Mouse (Mus musculus) left cerebral cortex, postnatal 4 days (tissue): Measurements from ENCODE around the gene Zswim4. TPM values are rescaled to one million over a fixed set of nuclear protein-coding genes. Genes with fewer than 3 reads are reported as not detected.

Experiments
- DNase-seq: peaks from one replicate; pipeline ENCODE4 v3.0.0-alpha.2; 2022
- intact Hi-C: fragments of 180-260 bp; cut with DNase I; formaldehyde crosslinking; loops from one replicate; pipeline ENCODE4 v1.15.1; 2025
- microRNA-seq: library from miRNA; unstranded; fragments of <30 nt; microRNA quantifications from one replicate; pipeline ENCODE4 v1.2.0, GENCODE M21; 2022
- total RNA-seq, 2 experiments: library from RNA; stranded (reverse); gene quantifications; 2 replicates each; pipeline ENCODE4 v1.2.3; 2021

Zswim4 gene
- total RNA-seq, 2 experiments from 2014 or later: 22.9 to 23.3 TPM

DNA sequence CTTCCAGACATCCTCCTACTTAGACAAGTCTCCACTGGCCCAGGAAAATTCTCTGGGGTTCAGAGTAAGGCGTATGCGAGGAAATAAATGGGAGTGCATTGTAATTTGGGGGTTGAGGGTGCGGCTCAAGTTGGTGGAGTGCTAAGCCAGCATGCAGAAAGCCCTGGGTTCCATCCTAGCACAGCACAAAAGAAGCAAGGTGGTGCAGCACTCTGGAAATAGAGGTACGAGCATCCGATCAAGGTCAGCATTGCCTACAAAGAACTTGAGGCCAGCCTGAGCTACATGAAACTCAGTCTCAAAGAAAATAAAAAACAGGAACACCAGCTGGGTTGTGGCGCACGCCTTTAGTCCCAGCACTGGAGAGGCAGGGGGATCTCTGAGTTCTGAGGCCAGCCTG, 51.7 kb downstream of the Zswim4 start, which contains the start of gene Nanos3:
TSS of gene Nanos3 (minus strand) at position 101 of the 400 bp plus-strand sequence.
- DNase-seq: no peak
- intact Hi-C loops: loop anchor here (10.0 kb wide), 1 partner anchor 170 kb away; the partner anchor contains the start of gene 2210011C24Rik

- intact Hi-C loops: loop anchor here (10.0 kb wide), 1 partner anchor 170 kb away; the partner anchor contains the start of gene 2210011C24Rik
- no peak for DNase-seq
These were observed 52.5 kb downstream of the Zswim4 start for GRCm38 (mm10) chr8:84184085-84185043.

DNA sequence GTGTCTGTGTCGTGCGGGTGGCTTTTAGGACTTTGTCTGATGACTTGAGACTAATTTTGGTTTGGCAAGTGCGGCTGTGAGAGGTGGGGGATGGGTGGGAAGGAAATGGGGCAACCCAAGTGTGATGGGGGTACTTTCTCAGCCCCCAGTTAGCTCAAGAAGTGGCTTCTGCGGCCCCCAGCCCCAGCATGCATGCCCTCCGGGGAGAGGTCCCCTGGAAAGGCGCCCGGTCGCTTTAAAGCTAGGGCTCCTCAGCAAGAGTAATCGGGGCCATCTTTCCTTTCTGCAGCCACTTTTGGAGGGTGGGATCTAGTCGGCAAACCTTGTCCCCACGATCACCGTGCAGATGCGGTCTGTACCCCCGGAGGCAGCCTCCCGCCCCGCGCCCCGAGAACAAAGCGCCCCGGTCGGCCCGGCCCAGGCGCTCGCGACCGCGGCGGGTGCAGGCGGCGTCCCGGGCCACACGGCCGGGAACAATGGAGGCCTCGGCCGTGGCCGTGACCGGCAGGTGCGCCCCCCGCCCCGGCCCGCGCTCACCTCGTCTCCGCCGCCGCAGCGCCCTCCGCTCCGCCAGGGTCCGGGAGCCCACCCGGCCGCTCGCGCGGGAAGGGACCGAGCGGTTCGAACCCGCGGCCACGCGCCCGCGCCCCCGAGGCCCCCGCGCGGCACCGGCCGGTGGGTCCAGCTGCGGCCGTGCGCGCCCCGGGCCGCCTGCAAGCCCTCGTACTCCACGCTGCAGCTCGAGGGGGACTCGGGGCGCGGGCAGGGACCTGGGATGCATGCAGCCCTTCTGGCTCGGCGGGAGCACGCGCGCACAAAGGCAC, 53.4 kb downstream of the Zswim4 start:
- DNase-seq: peak; percentile 66
- intact Hi-C loops: loop anchor here (10.0 kb wide), 1 partner anchor 169 kb away; the partner anchor contains the start of gene 2210011C24Rik

DNA sequence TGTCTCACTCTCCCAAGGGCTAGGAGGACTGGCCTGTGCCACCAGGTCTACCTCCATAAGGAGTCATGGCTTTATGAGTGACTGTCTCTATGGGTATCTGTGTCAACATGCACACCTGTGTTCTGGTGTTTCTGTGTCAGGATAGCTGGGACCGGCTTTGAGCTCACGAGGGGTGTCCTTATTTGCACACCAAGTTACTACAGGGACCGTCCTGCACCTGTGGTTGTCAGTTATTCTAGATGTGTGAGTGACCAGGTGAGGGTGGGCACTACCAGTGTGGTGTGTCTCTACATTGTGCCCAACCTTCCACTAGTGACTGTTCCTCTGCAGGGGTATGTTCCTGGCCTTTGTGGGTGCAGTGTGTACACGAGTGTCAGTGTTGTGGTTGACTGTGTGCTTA, 54.0 kb downstream of the Zswim4 start:
- intact Hi-C loops: loop anchor here (10.0 kb wide), 1 partner anchor 168 kb away; the partner anchor contains the start of gene 2210011C24Rik
- no peak for DNase-seq

DNA sequence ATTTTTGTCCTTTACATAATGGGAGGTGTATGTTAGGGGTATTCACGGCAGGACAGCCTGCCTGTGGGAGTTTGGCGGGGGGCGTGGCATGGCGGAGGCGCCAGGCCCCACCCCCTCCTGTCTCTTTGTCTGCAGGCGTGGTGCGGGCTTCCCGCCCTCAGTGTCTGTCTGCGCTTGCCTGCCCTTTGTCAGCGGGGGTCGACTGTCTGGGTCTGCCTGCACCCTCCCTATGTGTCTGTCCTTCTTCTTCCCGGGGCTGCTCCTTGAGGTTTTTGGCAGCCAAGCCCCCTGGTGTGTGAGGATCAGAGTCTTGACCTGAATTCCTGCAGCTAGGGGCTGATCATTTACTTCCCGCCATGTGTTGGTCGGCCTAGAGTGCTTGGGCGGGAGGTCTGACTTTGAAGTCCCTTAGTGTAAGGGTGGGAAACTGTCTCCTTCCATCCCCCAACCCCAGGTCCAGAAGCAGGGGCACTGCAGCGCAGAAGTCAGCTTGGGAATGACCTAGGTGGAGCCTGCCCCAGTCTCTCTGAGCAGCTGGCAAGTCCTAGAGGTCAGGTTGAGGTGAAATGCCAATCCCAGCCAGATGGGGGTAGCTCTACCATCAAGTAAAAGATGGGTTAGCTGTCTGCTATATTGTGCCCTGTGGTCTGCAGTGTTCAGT, 56.2 kb downstream of the Zswim4 start:
- DNase-seq: peak; percentile 74
- intact Hi-C loops: loop anchor here (10.0 kb wide), 1 partner anchor 166 kb away; the partner anchor contains the start of gene 2210011C24Rik

GRCm38 (mm10) chr8:84179946-84180345, 56.9 kb downstream of the Zswim4 start:
- intact Hi-C loops: loop anchor here (10.0 kb wide), 1 partner anchor 165 kb away; the partner anchor contains the start of gene 2210011C24Rik

GRCm38 (mm10) chr8:84178592-84178991, 58.3 kb downstream of the Zswim4 start:
- intact Hi-C loops: no loop called here
- DNase-seq: no peak

More at GRCm38 (mm10) chr8:84179946-84180345, 56.9 kb downstream of the Zswim4 start:
- no peak for DNase-seq

GRCm38 (mm10) chr8:84177405-84177804, 59.5 kb downstream of the Zswim4 start:
- intact Hi-C loops: no loop called here
- DNase-seq: no peak

- intact Hi-C loops: no loop called here
These were observed 60.3 kb downstream of the Zswim4 start for GRCm38 (mm10) chr8:84176560-84176959.

GRCm38 (mm10) chr8:84173861-84174260, 63.0 kb downstream of the Zswim4 start:
- DNase-seq: peak; percentile 21
- intact Hi-C loops: no loop called here

More at GRCm38 (mm10) chr8:84176560-84176959, 60.3 kb downstream of the Zswim4 start:
- DNase-seq: no peak

DNA sequence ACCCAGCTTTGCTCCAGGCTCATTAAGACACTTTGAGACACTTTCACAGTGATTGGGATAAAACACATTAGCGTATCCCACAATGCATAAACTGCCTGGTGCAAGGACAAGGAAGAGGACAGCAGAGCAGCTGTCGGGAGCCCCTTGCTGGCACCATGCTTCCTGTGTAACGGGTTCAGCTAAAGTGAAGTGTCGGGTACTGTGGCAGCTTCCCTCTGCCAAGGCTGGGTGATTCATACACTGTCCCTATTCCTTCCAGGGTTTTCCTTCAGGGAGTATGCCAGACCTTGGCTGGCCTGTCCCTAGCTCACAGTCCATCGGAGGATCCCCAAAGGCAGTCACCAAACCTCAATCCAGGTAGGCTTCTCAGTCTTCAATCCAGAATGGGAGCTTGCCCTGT, 66.8 kb downstream of the Zswim4 start:
- DNase-seq: no peak
- intact Hi-C loops: no loop called here

- no peak for DNase-seq
- intact Hi-C loops: no loop called here
These were observed 69.2 kb downstream of the Zswim4 start for GRCm38 (mm10) chr8:84167696-84168095.

Small RNAs within 50 kb of the gene (microRNA-seq; reads per million reads assigned to microRNA genes)
- gene Mir181c: 6,571 reads per million, percentile 92 among the genes with 10 or more reads in this experiment
- 7,824 reads per million, percentile 93 among the genes with 10 or more reads in this experiment for gene Mir181d
- gene Mir23a: 2,777 reads per million, percentile 85 among the genes with 10 or more reads in this experiment
- not detected for gene Mir24-2
- 106 reads per million, percentile 51 among the genes with 10 or more reads in this experiment for gene Mir27a
- gene Mir3074-2: not detected

Other genes starting within 250 kb of the Zswim4 start
- gene Samd1, start 239.4 kb downstream of the Zswim4 start, total RNA-seq: 10 to 100 TPM; 82.8 to 83.9 TPM
- 1 to 10 TPM in 1 of 2 experiments, under 1 TPM in 1; 0.46 to 1.1 TPM for gene 1700067K01Rik, start 235.6 kb downstream of the Zswim4 start, total RNA-seq
- not detected for gene 2210011C24Rik, start 224.9 kb downstream of the Zswim4 start, total RNA-seq
- 10 to 100 TPM; 13.2 to 15.5 TPM for gene Palm3, start 215.6 kb downstream of the Zswim4 start, total RNA-seq
- 1 to 10 TPM; 1.5 to 1.6 TPM for gene Il27ra, start 194.5 kb downstream of the Zswim4 start, total RNA-seq
- gene Rln3, start 192.1 kb downstream of the Zswim4 start, total RNA-seq: not detected
- 1 to 10 TPM; 3.3 to 4.0 TPM for gene Gm10643, start 171.9 kb downstream of the Zswim4 start, total RNA-seq
- gene Rfx1, start 170.2 kb downstream of the Zswim4 start, total RNA-seq: 10 to 100 TPM; 26.1 to 28.5 TPM
- gene Dcaf15, start 132.3 kb downstream of the Zswim4 start, total RNA-seq: 10 to 100 TPM; 49.1 to 49.7 TPM
- not detected for gene Podnl1, start 111.1 kb downstream of the Zswim4 start, total RNA-seq
- 10 to 100 TPM; 74.9 to 80.8 TPM for gene Cc2d1a, start 89.1 kb downstream of the Zswim4 start, total RNA-seq
- gene 4930432K21Rik, start 89.0 kb downstream of the Zswim4 start, total RNA-seq: 1 to 10 TPM; 1.7 to 2.1 TPM
- 10 to 100 TPM in 1 of 2 experiments, 1 to 10 TPM in 1; 8.1 to 11.4 TPM for gene Nanos3, start 51.8 kb downstream of the Zswim4 start, total RNA-seq
- 100 to 1,000 TPM; 105 to 120 TPM for gene D8Ertd738e, start 12.7 kb upstream of the Zswim4 start, total RNA-seq
- gene Mri1, start 20.3 kb upstream of the Zswim4 start, total RNA-seq: 10 to 100 TPM; 25.1 to 26.4 TPM
- gene Ccdc130, start 33.3 kb upstream of the Zswim4 start, total RNA-seq: 10 to 100 TPM; 19.7 to 23.5 TPM
- gene Cacna1a, start 151.4 kb upstream of the Zswim4 start, total RNA-seq: 100 to 1,000 TPM; 151 to 183 TPM